In genomic region chr17:55931553-55932502, GRCm38 (mm10) we compare ENCODE assay signal across 1 mouse cellular context.
TF ChIP-seq lines count a peak whose summit lies in the region.

No protein-coding gene starts in this region.

TF ChIP-seq in CH12.LX, 34 proteins besides CTCF, POLR2A, EP300 and RAD21:
- peak; percentile 49 for TF ChIP-seq NRF1 (IDR thresholded peaks at IDR 0.05; ENCODE audit: low read depth, low read length)
- TF ChIP-seq CHD2 (IDR thresholded peaks at IDR 0.05; ENCODE audit: low read length): peak; percentile 96
- TF ChIP-seq MXI1 (IDR thresholded peaks at IDR 0.05; ENCODE audit: low read depth, low read length): 0 out of 2 replicates have a peak, but pooled peaks have one; percentile 17
- no peak for TF ChIP-seq ETS1 (conservative IDR thresholded peaks at IDR 0.05; ENCODE audit: low read depth, low read length)
